Mouse (Mus musculus): ENCODE data around the gene Man2a1.

Gene Man2a1

DNA sequence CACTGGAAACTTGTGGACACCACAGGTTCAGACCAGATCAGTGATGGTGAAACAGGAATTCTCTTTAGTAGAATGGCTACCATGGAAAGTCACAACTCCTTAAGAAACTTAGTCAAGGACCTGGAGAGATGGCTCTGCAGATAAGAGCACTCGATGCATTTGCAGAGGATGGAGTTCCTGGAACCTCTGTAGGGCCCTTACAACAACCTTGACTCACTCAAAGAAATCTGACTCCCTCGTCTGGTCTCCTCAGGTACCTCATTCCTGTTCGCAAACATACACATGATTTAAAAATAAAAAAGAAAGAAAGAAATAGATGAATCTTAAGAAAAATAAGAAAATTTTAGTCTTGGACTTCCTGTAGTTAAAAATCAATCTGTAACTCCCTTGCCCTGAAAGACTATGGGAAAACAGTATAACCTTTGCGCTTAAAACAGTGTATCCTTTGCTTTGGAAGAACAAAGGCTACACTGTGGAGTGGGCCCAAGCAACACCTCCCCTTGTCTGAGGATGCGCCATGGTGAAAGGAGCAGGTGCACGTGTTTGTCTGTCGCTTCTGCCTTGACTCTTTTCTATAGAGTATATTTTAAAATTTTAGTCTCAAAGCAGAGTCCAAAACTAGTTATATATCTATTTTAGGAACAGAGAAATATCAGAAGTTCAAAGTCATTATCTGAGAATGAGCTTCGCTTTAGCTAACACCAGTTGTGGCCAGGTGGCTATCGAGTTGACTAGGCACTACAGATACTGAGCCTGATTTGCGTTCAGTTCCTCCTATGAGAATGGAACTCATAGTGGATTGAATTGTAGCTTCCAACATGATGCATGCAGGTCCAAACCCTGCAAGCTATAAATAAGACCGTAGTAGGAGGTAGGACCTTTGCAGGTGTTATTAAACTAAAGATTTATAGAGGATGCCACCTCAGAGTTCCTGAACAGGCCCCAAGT is 163.9 kb downstream of the Man2a1 start:
- DNase-seq: no peak

DNA sequence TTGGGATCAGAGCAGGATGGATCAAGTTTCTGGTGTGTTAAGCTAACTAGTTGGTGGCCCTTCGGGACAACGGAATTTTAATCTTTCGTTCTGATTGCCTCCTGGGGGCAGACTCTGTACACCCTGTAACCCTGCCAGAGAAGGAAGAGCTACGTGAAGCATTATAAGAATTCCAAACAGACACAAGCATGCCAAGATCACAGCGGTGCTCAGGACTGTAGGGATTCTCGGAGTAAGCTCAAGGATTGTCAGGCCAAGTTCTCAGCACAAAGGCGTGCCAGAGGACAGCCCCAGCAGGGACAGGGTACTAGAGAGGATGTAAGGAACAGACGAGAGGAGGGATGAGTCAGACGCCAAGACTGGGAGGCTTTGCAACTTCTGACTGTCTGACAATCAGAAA is 164.8 kb downstream of the Man2a1 start:
- DNase-seq: no peak

- DNase-seq: no peak
These were observed 166.0 kb downstream of the Man2a1 start for GRCm38 (mm10) chr17:64766507-64766906.

DNA sequence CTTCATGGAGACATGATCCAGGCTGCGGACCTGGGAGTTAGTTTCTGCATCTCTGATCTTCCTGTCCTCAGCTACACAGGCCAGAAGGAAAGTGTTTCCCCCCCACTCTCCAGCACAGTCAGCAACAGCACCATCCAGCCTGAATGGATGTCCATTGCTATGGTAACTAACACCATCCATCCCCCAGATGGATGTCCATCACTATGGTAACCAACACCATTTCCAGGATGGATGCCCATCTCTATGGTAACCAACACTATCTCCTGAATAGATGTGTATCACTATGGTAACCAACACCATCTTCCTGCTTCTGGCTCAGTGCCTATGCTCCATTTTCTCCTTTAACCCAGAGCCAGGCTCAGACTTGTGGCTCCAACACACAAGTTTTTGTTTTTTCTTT is 169.7 kb downstream of the Man2a1 start:
- no peak for DNase-seq

GRCm38 (mm10) chr17:64772611-64773010 is 172.1 kb downstream of the Man2a1 start:
- DNase-seq: no peak

- DNase-seq: no peak
These were observed 173.7 kb downstream of the Man2a1 start for GRCm38 (mm10) chr17:64774218-64774617.

DNA sequence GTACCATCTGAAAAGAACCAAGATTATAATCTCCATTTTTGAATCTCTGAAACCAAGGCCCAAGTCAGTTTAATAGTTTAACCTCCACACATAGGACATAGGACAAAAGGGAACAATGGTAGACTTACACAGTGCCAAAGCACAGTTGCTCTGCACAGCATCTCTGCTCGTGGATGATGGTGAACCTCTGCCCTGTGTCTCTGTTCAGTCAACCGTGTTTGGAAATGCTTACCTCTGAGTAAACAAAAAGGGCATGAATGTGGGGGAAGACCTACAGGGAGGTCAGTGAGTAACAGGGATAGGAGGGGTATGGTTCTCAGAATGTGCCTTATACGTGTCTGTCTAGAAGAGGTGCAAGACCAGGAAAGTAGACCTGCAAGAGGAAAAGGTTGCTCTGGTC is 177.8 kb downstream of the Man2a1 start:
- no peak for DNase-seq

GRCm38 (mm10) chr17:64778756-64779155 is 178.2 kb downstream of the Man2a1 start:
- no peak for DNase-seq

- no peak for DNase-seq
These were observed 180.4 kb downstream of the Man2a1 start for GRCm38 (mm10) chr17:64780753-64781490.

DNA sequence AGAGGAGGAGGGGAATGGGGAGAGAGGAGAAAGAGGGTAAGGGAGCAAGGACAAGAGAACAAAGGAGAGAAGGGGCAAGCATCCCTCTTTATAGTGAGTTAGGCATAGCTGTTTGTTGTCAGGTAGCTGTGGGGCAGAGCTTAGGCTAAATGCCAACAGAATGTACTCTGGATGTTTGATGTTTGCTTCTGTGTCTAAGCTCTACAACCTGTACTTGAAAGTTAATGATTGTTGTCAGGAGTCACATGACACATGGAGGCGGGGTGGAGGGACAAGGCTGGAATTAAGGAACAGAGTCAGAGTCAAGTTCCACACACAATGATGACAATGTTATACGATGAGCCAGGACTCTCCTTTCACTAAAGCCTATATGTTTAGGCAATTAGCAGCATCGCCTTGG is 181.8 kb downstream of the Man2a1 start:
- DNase-seq: no peak

DNA sequence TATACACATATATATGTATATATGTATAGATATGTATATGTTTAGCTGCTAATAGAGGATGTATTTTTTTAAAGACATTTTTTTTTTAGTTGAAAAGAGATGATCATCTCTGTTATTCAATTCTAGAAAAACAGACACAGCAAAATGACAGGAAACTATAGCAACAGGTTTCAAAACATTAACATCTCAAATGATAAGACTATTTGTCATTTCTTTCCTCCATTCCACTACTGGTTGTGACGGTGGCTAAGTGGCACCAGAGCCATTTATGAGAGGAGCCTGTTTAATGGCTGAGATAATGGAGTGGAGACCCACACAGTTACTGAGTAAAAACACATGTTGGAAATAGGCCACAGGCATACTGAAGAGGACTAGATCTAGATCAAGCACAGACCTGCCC is 185.4 kb downstream of the Man2a1 start:
- DNase-seq: no peak

DNA sequence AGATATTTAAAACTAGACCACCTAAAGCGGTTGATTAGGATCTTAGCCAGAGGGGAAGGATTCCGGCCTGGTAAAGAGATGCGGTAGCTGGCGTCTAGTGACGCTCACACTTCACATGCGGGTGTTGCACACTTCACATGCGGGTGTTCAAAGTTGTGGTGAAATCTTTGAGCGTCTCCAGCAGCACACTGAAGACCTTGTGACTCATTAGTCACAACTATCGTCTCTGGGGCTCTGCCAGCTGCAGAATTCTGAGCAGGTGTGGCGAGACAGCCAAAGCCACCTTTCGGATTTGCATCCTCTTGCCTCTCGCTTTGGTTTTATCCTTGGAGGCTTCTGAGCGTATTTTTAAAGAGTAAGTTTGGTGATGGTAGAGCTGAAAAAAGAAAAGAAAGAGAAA is 187.8 kb downstream of the Man2a1 start:
- no peak for DNase-seq

- DNase-seq: no peak
These were observed 188.6 kb downstream of the Man2a1 start for GRCm38 (mm10) chr17:64789175-64789574.

DNA sequence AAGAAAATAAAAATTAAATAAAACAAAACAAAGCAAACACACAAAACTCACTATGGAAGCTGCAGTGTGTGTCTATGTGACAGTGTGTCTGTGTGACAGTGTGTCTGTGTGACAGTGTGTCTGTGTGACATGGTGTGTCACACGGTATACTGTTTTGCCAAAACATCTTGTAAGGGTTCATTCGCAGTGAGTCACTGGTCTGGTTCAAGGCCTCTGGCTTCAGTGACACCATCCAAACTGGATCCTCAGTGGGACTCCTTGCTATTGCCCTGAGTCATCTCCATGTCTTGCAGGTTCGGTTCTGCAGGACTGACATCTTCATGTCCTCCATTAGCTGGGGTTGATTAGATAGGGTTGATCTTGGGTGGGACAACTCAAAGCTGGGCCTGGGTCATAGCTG is 191.5 kb downstream of the Man2a1 start:
- DNase-seq: no peak

DNA sequence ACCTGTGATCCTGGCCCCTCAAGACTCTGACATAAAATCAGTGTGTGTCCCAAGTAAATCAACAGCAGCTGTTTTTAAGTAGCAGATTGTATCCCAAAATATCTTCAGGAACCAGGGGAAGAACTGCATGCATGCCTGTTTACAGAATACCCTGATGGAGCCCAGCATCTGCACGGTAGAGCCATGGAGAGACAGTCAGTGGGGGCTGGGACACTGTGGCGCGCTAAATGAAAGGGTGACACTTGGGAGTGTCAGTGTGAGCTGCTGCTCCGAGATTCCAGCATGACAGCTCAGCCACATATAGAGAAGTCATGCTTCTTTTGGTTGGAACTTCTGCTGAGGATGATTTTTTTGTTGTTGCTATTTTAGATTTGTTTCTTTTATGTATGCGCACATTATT is 192.1 kb downstream of the Man2a1 start:
- DNase-seq: no peak

GRCm38 (mm10) chr17:64802168-64802955 is 201.8 kb downstream of the Man2a1 start:
- DNase-seq: no peak

GRCm38 (mm10) chr17:64802956-64803275 is 202.4 kb downstream of the Man2a1 start:
- no peak for DNase-seq

Measured in cerebellum, adult 8-10 months (tissue).